Comparison of ENCODE assay signal across 13 mouse cellular contexts in the genomic region with DNA sequence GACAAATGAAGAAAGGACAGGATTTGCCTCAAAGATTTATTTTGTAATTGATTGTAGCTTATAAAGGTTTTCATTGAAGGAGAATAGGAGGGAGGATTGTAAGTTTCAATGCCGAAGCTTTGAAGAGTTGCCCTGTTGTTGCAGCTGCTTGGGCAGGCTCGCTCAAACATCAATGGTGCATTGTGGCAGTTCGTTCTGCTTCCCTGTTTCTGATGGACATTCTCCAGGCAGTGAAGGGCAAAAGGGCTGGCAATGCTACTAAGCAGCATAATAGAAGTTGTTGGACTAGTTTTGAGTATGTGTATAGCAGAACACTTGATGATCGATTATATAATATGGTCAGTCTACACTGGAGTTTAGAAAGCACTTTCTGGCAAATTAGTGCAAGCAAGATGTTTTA.
A peak's percentile ranks its signal among the peaks of the same experiment; 100 is the strongest.
DNase-seq lines count a peak whose midpoint lies in the region; ATAC-seq and TF ChIP-seq lines count a peak whose summit lies in the region.
"Had no signal": no experiment of that assay in that cellular context is flagged by ENCODE, and none has a peak within 500 bp of the region (broad histone marks: within the 10 kb centered on the region; RNA-seq: fewer than 3 reads in every experiment).

No protein-coding gene starts in this region.

- peak; percentile 16 for DNase-seq in forebrain, postnatal 0 days
- peak; percentile 10 for DNase-seq in lung, postnatal 25 days (ENCODE audit: low spot score)
- DNase-seq in lung, postnatal 36 days = no peak
- peak; percentile 7 for DNase-seq in embryo, embryonic 9.5 days (ENCODE audit: extremely low spot score)
- peak; percentile 35 to 53 for DNase-seq in left cerebral cortex, adult 9 months (ENCODE audit: low spot score in 2 of 2)
- DNase-seq in gastrocnemius, postnatal 25 days = no peak
- no peak for DNase-seq in adrenal gland, adult 2 months
- DNase-seq: cerebellum, adult 18-20 months; gastrocnemius, adult 2 months; thymus, postnatal 25 days had no signal

- 11% methylated on average over 4 of the region's 4 CpGs for WGBS in forebrain, postnatal 0 days
- WGBS in forebrain, embryonic 12.5 days = 20% methylated on average over 4 of the region's 4 CpGs

- no peaks in the 10 kb centered on the region for H3K36me3 ChIP-seq in forebrain, postnatal 0 days (ENCODE audit: insufficient read depth)
- no peaks in the 10 kb centered on the region for H3K36me3 ChIP-seq in forebrain, embryonic 12.5 days (replicated peaks)
- H3K36me3 ChIP-seq: hindbrain, embryonic 15.5 days had no signal

- no peaks in the 10 kb centered on the region for H3K27me3 ChIP-seq in forebrain, postnatal 0 days (ENCODE audit: insufficient read depth, low read length)
- no peaks in the 10 kb centered on the region for H3K27me3 ChIP-seq in forebrain, embryonic 12.5 days
- H3K27me3 ChIP-seq: hindbrain, embryonic 15.5 days had no signal

- H3K4me3 ChIP-seq in forebrain, postnatal 0 days (ENCODE audit: low read depth, low read length) = no peak overlapping the region
- H3K4me3 ChIP-seq in forebrain, embryonic 12.5 days (replicated peaks) = no peak overlapping the region
- H3K4me3 ChIP-seq: gastrocnemius, adult 2 months; hindbrain, embryonic 15.5 days had no signal

- no peak overlapping the region for H3K27ac ChIP-seq in forebrain, postnatal 0 days (ENCODE audit: low read depth, low read length)
- H3K27ac ChIP-seq in forebrain, embryonic 12.5 days = no peak overlapping the region
- H3K27ac ChIP-seq: gastrocnemius, adult 2 months; hindbrain, embryonic 15.5 days; liver, embryonic 14.5 days had no signal

- H3K9me3 ChIP-seq in forebrain, postnatal 0 days (ENCODE audit: low read length) = no peaks in the 10 kb centered on the region
- no peaks in the 10 kb centered on the region for H3K9me3 ChIP-seq in forebrain, embryonic 12.5 days
- H3K9me3 ChIP-seq: hindbrain, embryonic 15.5 days had no signal

- TF ChIP-seq CTCF in forebrain, postnatal 0 days (IDR thresholded peaks at IDR 0.05; ENCODE audit: low read depth) = no peak

- no peak overlapping the region for H3K4me2 ChIP-seq in forebrain, postnatal 0 days (ENCODE audit: low read depth)
- H3K4me2 ChIP-seq in forebrain, embryonic 12.5 days = no peak overlapping the region
- H3K4me2 ChIP-seq: hindbrain, embryonic 15.5 days had no signal

- H3K9ac ChIP-seq in forebrain, postnatal 0 days = no peak overlapping the region
- H3K9ac ChIP-seq in forebrain, embryonic 12.5 days = no peak overlapping the region
- H3K9ac ChIP-seq: hindbrain, embryonic 15.5 days; liver, embryonic 14.5 days had no signal

- H3K4me1 ChIP-seq in forebrain, postnatal 0 days (ENCODE audit: insufficient read depth) = no peaks in the 10 kb centered on the region
- no peaks in the 10 kb centered on the region for H3K4me1 ChIP-seq in forebrain, embryonic 12.5 days
- H3K4me1 ChIP-seq: hindbrain, embryonic 15.5 days had no signal

- no peak; the same call in 1 of the 2 replicates for ATAC-seq in forebrain, postnatal 0 days
- ATAC-seq in forebrain, embryonic 12.5 days (ENCODE audit: low FRiP score) = no peak

Comparison
In these comparisons a context has a peak if more than half of its experiments do, and no peak if none do; other contexts are left out.
1. DNase-seq: peak in forebrain, postnatal 0 days (single experiment), lung, postnatal 25 days (single experiment), embryo, embryonic 9.5 days (single experiment) and left cerebral cortex, adult 9 months (2 of 2); none in lung, postnatal 36 days (single experiment), gastrocnemius, postnatal 25 days (single experiment) and adrenal gland, adult 2 months (single experiment).